26 mouse cellular contexts compared by ENCODE assay signal in the genomic region with DNA sequence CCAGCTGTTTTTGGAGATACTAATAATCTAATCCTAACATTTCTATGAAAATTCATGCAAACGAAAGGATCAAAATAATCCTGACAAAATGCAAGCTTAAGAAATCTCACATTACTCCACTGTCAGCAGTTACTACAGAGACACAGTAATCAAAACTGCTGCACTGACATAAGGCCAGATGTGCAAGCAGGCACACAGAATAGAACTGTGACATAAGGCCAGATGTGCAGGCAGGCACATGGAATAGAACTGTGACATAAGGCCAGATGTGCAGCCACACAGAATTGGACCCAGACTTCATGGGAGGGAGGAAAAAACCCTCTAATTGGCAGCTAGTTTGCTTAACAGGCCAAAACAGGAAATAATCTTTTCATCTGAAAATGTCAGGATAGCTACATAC. TPM values are rescaled to one million over a fixed set of nuclear protein-coding genes. Genes with fewer than 3 reads are reported as not detected.
"Had no signal": no experiment of that assay in that cellular context is flagged by ENCODE, and none has a peak within 500 bp of the region (broad histone marks: within the 10 kb centered on the region; RNA-seq: fewer than 3 reads in every experiment).

No protein-coding gene starts in this region.

- DNase-seq: kidney, postnatal 14 days; kidney, postnatal 4 days; layer of hippocampus, adult 9-11 months; liver; lung, adult 18-20 months; lung, postnatal 10 days; lung, postnatal 36 days; retina, postnatal 1 day; right cerebral cortex, postnatal 25 days; spleen, adult 18-20 months; thymus, adult 18-20 months; thymus, postnatal 36 days had no signal

- H3K4me1 ChIP-seq: limb, embryonic 13.5 days; liver, embryonic 12.5 days; liver, embryonic 15.5 days; lung, embryonic 15.5 days; megakaryocyte, embryonic 14.5 days; midbrain, embryonic 10.5 days; midbrain, embryonic 13.5 days; neural tube, embryonic 13.5 days; stomach, embryonic 15.5 days had no signal

- H3K36me3 ChIP-seq: limb, embryonic 10.5 days; limb, embryonic 13.5 days; liver, embryonic 12.5 days; liver, embryonic 15.5 days; lung, embryonic 15.5 days; midbrain, embryonic 10.5 days; midbrain, embryonic 13.5 days; neural tube, embryonic 13.5 days; stomach, embryonic 15.5 days had no signal

- H3K4me3 ChIP-seq: limb, embryonic 10.5 days; limb, embryonic 13.5 days; liver, embryonic 12.5 days; liver, embryonic 15.5 days; lung, embryonic 15.5 days; megakaryocyte, embryonic 14.5 days; midbrain, embryonic 10.5 days; midbrain, embryonic 13.5 days; myocyte; neural tube, embryonic 13.5 days; stomach, embryonic 15.5 days had no signal

- H3K9me3 ChIP-seq: limb, embryonic 10.5 days; limb, embryonic 13.5 days; liver, embryonic 12.5 days; liver, embryonic 15.5 days; lung, embryonic 15.5 days; megakaryocyte, embryonic 14.5 days; midbrain, embryonic 10.5 days; midbrain, embryonic 13.5 days; neural tube, embryonic 13.5 days; stomach, embryonic 15.5 days had no signal

- H3K9ac ChIP-seq: limb, embryonic 13.5 days; liver, embryonic 12.5 days; liver, embryonic 15.5 days; lung, embryonic 15.5 days; midbrain, embryonic 13.5 days; neural tube, embryonic 13.5 days; stomach, embryonic 15.5 days had no signal

- H3K27ac ChIP-seq: limb, embryonic 10.5 days; limb, embryonic 13.5 days; liver, embryonic 12.5 days; liver, embryonic 15.5 days; lung, embryonic 15.5 days; midbrain, embryonic 10.5 days; midbrain, embryonic 13.5 days; neural tube, embryonic 13.5 days; stomach, embryonic 15.5 days had no signal

- H3K27me3 ChIP-seq: limb, embryonic 13.5 days; liver, embryonic 12.5 days; liver, embryonic 15.5 days; lung, embryonic 15.5 days; megakaryocyte, embryonic 14.5 days; midbrain, embryonic 13.5 days; neural tube, embryonic 13.5 days; stomach, embryonic 15.5 days had no signal

- ATAC-seq: liver, embryonic 12.5 days; midbrain, embryonic 13.5 days; midbrain, embryonic 16.5 days had no signal

- H3K4me2 ChIP-seq: limb, embryonic 13.5 days; liver, embryonic 12.5 days; liver, embryonic 15.5 days; lung, embryonic 15.5 days; midbrain, embryonic 13.5 days; neural tube, embryonic 13.5 days; stomach, embryonic 15.5 days had no signal

RNA-seq across cellular contexts. Expression of gene Tac1, which starts 16.5 kb away (rescaled TPM):
- total RNA-seq: monocyte, adult 5-6 weeks; neutrophil, adult 5-6 weeks had no signal
- polyA plus RNA-seq: liver, embryonic 15.5 days had no signal
